Mouse (Mus musculus): ENCODE data around the gene Mms19. TPM values are rescaled to one million over a fixed set of nuclear protein-coding genes. Genes with fewer than 3 reads are reported as not detected.
A peak's percentile ranks its signal among the peaks of the same experiment; 100 is the strongest.

Gene Mms19
- total and polyA plus RNA-seq, 2 experiments: 14.9 to 39.5 TPM

GRCm38 (mm10) chr19:42001253-42001980, 20.5 kb upstream of the Mms19 start:
- Histone ChIP-seq H3K4me1 (ENCODE audit: control insufficient read depth, insufficient read depth, low read length) (peaks cover 13% of the 10 kb centered on the region), H3K4me3 (ENCODE audit: insufficient read depth, low read depth, low read length) (no peak overlapping the region), H3K36me3 (ENCODE audit: control insufficient read depth, insufficient read depth, low read length) (no peaks in the 10 kb centered on the region), H3K27me3 (ENCODE audit: control insufficient read depth, insufficient read depth, low read length) (no peaks in the 10 kb centered on the region), H3K9ac (ENCODE audit: low read depth, low read length) (no peak overlapping the region), H3K79me2 (ENCODE audit: control insufficient read depth, insufficient read depth, low read length) (peaks cover 28% of the 10 kb centered on the region; the same call in 1 of the 2 replicates), H3K27ac (replicated peaks; ENCODE audit: insufficient read depth, low read depth, low read length) (no peak overlapping the region)
- DNase-seq (ENCODE audit: extremely low read depth, low read depth, low spot score): no peak
- TF ChIP-seq CTCF (IDR thresholded peaks at IDR 0.05; ENCODE audit: low read depth, low read length) (no peak), POLR2A (IDR thresholded peaks at IDR 0.05; ENCODE audit: extremely low read depth, insufficient read depth, low read length) (no peak)
- WGBS: 93% methylated on average over 12 of the region's 12 CpGs

DNA sequence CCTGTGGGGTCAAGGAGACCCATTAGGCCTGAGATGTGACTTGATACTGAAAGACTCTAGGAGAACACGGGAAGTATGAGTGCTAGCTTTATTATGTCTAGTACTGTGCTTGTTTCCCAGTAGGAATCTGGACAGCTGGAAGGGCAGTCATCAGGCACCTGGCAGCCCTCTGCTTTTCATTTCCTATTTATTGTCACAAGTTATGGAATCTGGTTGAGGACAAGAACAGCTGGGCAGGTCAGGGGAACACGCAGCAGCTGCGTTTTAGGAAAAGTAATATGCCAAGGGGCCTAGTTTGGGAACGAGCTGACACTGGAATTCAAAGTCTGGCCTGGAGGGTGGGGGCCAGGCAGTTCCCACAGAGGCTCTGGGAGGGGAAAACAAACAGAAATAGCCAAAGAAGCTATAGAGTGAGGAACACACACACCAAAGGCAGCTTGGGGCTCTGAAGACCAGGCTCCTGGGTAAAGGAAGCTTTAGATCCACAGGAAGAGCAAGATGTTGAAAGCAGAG, 19.5 kb upstream of the Mms19 start:
- H3K4me3 ChIP-seq (ENCODE audit: insufficient read depth, low read depth, low read length): no peak overlapping the region
- H3K27ac ChIP-seq (replicated peaks; ENCODE audit: insufficient read depth, low read depth, low read length): peak overlapping the region; percentile 25; the same call in 1 of the 2 replicates
- TF ChIP-seq POLR2A (IDR thresholded peaks at IDR 0.05; ENCODE audit: extremely low read depth, insufficient read depth, low read length): no peak
- TF ChIP-seq CTCF (IDR thresholded peaks at IDR 0.05; ENCODE audit: low read depth, low read length): no peak
- H3K4me1 ChIP-seq (ENCODE audit: control insufficient read depth, insufficient read depth, low read length): peaks cover 9% of the 10 kb centered on the region
- H3K9ac ChIP-seq (ENCODE audit: low read depth, low read length): no peak overlapping the region
- no peaks in the 10 kb centered on the region for H3K36me3 ChIP-seq (ENCODE audit: control insufficient read depth, insufficient read depth, low read length)
- no peak for DNase-seq (ENCODE audit: extremely low read depth, low read depth, low spot score)
- H3K27me3 ChIP-seq (ENCODE audit: control insufficient read depth, insufficient read depth, low read length): no peaks in the 10 kb centered on the region
- peaks cover 26% of the 10 kb centered on the region; the same call in 1 of the 2 replicates for H3K79me2 ChIP-seq (ENCODE audit: control insufficient read depth, insufficient read depth, low read length)
- 63% methylated on average over 4 of the region's 4 CpGs for whole genome bisulfite sequencing

GRCm38 (mm10) chr19:41999688-42000283, 18.8 kb upstream of the Mms19 start:
- Histone ChIP-seq H3K9ac (ENCODE audit: low read depth, low read length) (no peak overlapping the region), H3K4me3 (ENCODE audit: insufficient read depth, low read depth, low read length) (no peak overlapping the region), H3K27me3 (ENCODE audit: control insufficient read depth, insufficient read depth, low read length) (no peaks in the 10 kb centered on the region), H3K79me2 (ENCODE audit: control insufficient read depth, insufficient read depth, low read length) (peaks cover 30% of the 10 kb centered on the region; the same call in 1 of the 2 replicates), H3K36me3 (ENCODE audit: control insufficient read depth, insufficient read depth, low read length) (no peaks in the 10 kb centered on the region), H3K4me1 (ENCODE audit: control insufficient read depth, insufficient read depth, low read length) (peaks cover 9% of the 10 kb centered on the region), H3K27ac (replicated peaks; ENCODE audit: insufficient read depth, low read depth, low read length) (peak overlapping the region; percentile 25)
- TF ChIP-seq POLR2A (IDR thresholded peaks at IDR 0.05; ENCODE audit: extremely low read depth, insufficient read depth, low read length) (no peak), CTCF (IDR thresholded peaks at IDR 0.05; ENCODE audit: low read depth, low read length) (no peak)
- DNase-seq (ENCODE audit: extremely low read depth, low read depth, low spot score): peak; percentile 44
- 73% methylated on average over 4 of the region's 4 CpGs for WGBS

DNA sequence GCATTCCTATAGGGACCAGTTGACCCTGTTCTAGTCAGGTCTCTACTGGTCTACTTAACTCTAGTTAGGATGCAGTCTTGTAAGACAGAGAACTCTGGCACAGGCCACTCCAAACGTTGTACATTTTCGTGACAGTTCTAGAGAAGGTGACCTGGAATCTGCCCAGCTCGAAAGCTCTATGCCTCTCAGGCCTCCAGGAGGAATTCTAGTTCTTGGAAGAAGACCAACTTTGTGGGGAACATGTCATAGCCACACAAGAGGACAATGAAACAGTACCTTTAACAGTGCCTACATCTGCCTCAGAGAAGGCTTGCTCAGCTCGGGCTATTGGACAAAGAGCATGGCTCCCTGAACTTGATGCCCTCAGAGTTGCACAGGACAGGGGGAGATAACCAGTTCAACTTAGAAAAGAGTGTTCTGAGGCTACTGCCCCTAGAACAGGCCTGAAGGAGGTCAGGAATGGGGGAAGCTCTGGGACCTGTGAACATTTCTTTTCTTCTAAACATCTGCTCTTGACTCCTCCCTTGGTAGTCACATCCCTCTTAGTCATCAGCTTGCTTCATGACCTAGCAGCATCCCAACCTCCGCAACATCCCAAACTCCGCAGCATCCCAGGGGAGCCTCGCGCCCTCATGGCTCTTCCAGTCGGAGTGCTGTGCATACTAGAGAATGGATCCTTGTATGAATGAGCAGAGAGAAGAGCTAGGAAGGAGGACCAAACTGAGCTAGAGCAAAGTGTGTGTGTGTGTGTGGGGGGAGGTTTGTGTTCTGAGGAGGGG, 18.0 kb upstream of the Mms19 start:
- H3K36me3 ChIP-seq (ENCODE audit: control insufficient read depth, insufficient read depth, low read length): no peaks in the 10 kb centered on the region
- H3K4me1 ChIP-seq (ENCODE audit: control insufficient read depth, insufficient read depth, low read length): peaks cover 9% of the 10 kb centered on the region
- H3K9ac ChIP-seq (ENCODE audit: low read depth, low read length): no peak overlapping the region
- H3K27me3 ChIP-seq (ENCODE audit: control insufficient read depth, insufficient read depth, low read length): no peaks in the 10 kb centered on the region
- no peak for TF ChIP-seq CTCF (IDR thresholded peaks at IDR 0.05; ENCODE audit: low read depth, low read length)
- no peak for TF ChIP-seq POLR2A (IDR thresholded peaks at IDR 0.05; ENCODE audit: extremely low read depth, insufficient read depth, low read length)
- WGBS: 82% methylated on average over 9 of the region's 9 CpGs
- H3K4me3 ChIP-seq (ENCODE audit: insufficient read depth, low read depth, low read length): no peak overlapping the region
- no peak for DNase-seq (ENCODE audit: extremely low read depth, low read depth, low spot score)
- peaks cover 35% of the 10 kb centered on the region; the same call in 1 of the 2 replicates for H3K79me2 ChIP-seq (ENCODE audit: control insufficient read depth, insufficient read depth, low read length)
- H3K27ac ChIP-seq (replicated peaks; ENCODE audit: insufficient read depth, low read depth, low read length): peak overlapping the region; percentile 7

DNA sequence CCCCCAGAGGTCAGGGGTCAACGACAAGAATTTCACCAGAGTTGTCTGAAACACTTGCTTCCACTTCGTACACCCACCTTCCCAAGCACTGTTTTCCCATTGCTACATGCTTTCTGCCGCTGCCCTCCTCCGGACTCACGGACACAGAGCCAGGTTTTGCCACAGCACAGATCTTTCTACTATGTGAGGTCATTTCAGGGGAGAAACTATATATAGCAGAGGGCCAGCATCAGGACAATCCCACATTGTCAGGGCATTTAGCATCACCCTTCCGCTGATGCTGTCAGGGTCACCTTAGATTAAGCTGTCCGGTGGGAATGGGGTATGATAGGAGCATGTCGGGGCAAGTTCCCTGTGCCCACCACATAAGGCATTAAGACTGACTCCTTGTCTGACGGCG, 16.1 kb upstream of the Mms19 start:
- H3K79me2 ChIP-seq (ENCODE audit: control insufficient read depth, insufficient read depth, low read length): peaks cover 39% of the 10 kb centered on the region; the same call in 1 of the 2 replicates
- no peak overlapping the region for H3K27ac ChIP-seq (replicated peaks; ENCODE audit: insufficient read depth, low read depth, low read length)
- H3K36me3 ChIP-seq (ENCODE audit: control insufficient read depth, insufficient read depth, low read length): no peaks in the 10 kb centered on the region
- no peaks in the 10 kb centered on the region for H3K27me3 ChIP-seq (ENCODE audit: control insufficient read depth, insufficient read depth, low read length)
- no peak overlapping the region for H3K4me3 ChIP-seq (ENCODE audit: insufficient read depth, low read depth, low read length)
- H3K9ac ChIP-seq (ENCODE audit: low read depth, low read length): no peak overlapping the region
- peaks cover 9% of the 10 kb centered on the region for H3K4me1 ChIP-seq (ENCODE audit: control insufficient read depth, insufficient read depth, low read length)
- DNase-seq (ENCODE audit: extremely low read depth, low read depth, low spot score): no peak
- 93% methylated on average over 10 of the region's 10 CpGs for WGBS
- TF ChIP-seq POLR2A (IDR thresholded peaks at IDR 0.05; ENCODE audit: extremely low read depth, insufficient read depth, low read length) (no peak), CTCF (IDR thresholded peaks at IDR 0.05; ENCODE audit: low read depth, low read length) (no peak)
